ENCODE assay signal across 1 mouse cellular context in genomic region chr19:53433949-53434689, GRCm38 (mm10).
TF ChIP-seq lines count a peak whose summit lies in the region.

No protein-coding gene starts in this region.

TF ChIP-seq in CH12.LX, 34 proteins besides CTCF, POLR2A, EP300 and RAD21 (continued from another document):
- TF ChIP-seq ZNF384 (IDR thresholded peaks at IDR 0.05; ENCODE audit: low read depth, low read length) (no peak), POLR2AphosphoS2 (IDR thresholded peaks at IDR 0.05; ENCODE audit: low read depth, low read length) (no peak), ELF1 (IDR thresholded peaks at IDR 0.05; ENCODE audit: low read depth, low read length) (peak; percentile 20; the same call in 1 of the 2 replicates), HCFC1 (IDR thresholded peaks at IDR 0.05; ENCODE audit: low read depth, low read length) (no peak), USF1 (IDR thresholded peaks at IDR 0.05; ENCODE audit: low read depth, low read length) (no peak), PAX5 (IDR thresholded peaks at IDR 0.05; ENCODE audit: low read length) (no peak)
